Mouse (Mus musculus) forebrain, postnatal 0 days (tissue): ENCODE measurements around the gene Def6. TPM values are rescaled to one million over a fixed set of nuclear protein-coding genes. Genes with fewer than 3 reads are reported as not detected.

Experiments
- ATAC-seq: fragments of 200-750 bp; cut with Nextera tagmentation; 2 replicates; pipeline ENCODE4 v1.8.0; 2017; ENCODE audit warnings: mild to moderate bottlenecking, moderate library complexity
- DNase-seq: peaks from one replicate; pipeline ENCODE4 v3.0.0-alpha.2; 2015
- H3K27ac ChIP-seq: fragments of 300-500 bp; sonication (generic); 2 replicates; pipeline ENCODE4 v1.5.1; 2014; ENCODE audit warnings: low read depth, mild to moderate bottlenecking, antibody characterized with exemption, low read length, moderate library complexity, mixed read lengths
- H3K27me3 ChIP-seq: fragments of 300-500 bp; sonication (generic); 2 replicates; pipeline ENCODE4 v1.6.1; 2014; ENCODE audit warnings: mild to moderate bottlenecking, low read length, mixed read lengths; ENCODE audit not compliant: insufficient read depth
- H3K36me3 ChIP-seq: fragments of 300-500 bp; sonication (generic); 2 replicates; pipeline ENCODE4 v1.6.1; 2014; ENCODE audit warnings: mild to moderate bottlenecking, moderate library complexity; ENCODE audit not compliant: insufficient read depth
- H3K4me1 ChIP-seq: fragments of 300-500 bp; sonication (generic); 2 replicates; pipeline ENCODE4 v1.6.1; 2014; ENCODE audit warnings: antibody characterized with exemption; ENCODE audit not compliant: insufficient read depth
- H3K4me2 ChIP-seq: fragments of 300-500 bp; sonication (generic); 2 replicates; pipeline ENCODE4 v1.6.1; 2014; ENCODE audit warnings: low read depth, mild to moderate bottlenecking, moderate library complexity
- H3K4me3 ChIP-seq: fragments of 300-500 bp; sonication (generic); 2 replicates; pipeline ENCODE4 v1.5.1; 2014; ENCODE audit warnings: low read depth, low read length, mixed read lengths
- H3K9ac ChIP-seq: fragments of 300-500 bp; sonication (generic); 2 replicates; pipeline ENCODE4 v1.6.1; 2014; ENCODE audit warnings: mild to moderate bottlenecking
- H3K9me3 ChIP-seq: fragments of 300-500 bp; sonication (generic); 2 replicates; pipeline ENCODE4 v1.6.1; 2016; ENCODE audit warnings: low read length
- CTCF ChIP-seq: sonication (generic); IDR thresholded peaks from 2 replicates; pipeline ENCODE4 v1.5.1; 2016; ENCODE audit warnings: antibody characterized with exemption, control low read depth, low read depth
- WGBS: fragments of 180-500 bp; shearing (Covaris S2); extraction: QIAGEN DNeasy Blood & Tissue Kit; methylation state at CpG from one replicate; pipeline ENCODE4 v1.1.7; 2014; 5-methylcytosine and 5-hydroxymethylcytosine counted together
- polyA plus RNA-seq: library from polyadenylated mRNA; unstranded; fragments of >200 nt; fragmentation: Nextera tagmentation; extraction: Ambion mirVana; gene quantifications from 2 replicates; pipeline ENCODE4 v1.2.1, GENCODE M21; 2015
- total RNA-seq: library from RNA; depleted of rRNA; stranded (reverse); fragments of >200 nt; gene quantifications from 2 replicates; pipeline ENCODE4 v1.2.3, GENCODE M21; 2014

The Def6 gene
- total and polyA plus RNA-seq, 2 experiments from 2014 or later: 6.8 to 8.5 TPM

- H3K27me3 ChIP-seq: no peaks in the 10 kb centered on the region
- no peak for ATAC-seq
- H3K9ac ChIP-seq: no peak overlapping the region
- DNase-seq: no peak
- no peak overlapping the region for H3K27ac ChIP-seq
- H3K4me1 ChIP-seq: no peaks in the 10 kb centered on the region
- no peak overlapping the region for H3K4me2 ChIP-seq
- no peak for TF ChIP-seq CTCF
- no peaks in the 10 kb centered on the region for H3K9me3 ChIP-seq
- WGBS: 59% methylated on average over 12 of the region's 12 CpGs
- no peaks in the 10 kb centered on the region for H3K36me3 ChIP-seq
- H3K4me3 ChIP-seq: no peak overlapping the region
Measured at GRCm38 (mm10) chr17:28249062-28249461, 41.5 kb downstream of the Def6 start.

- H3K4me1 ChIP-seq: no peaks in the 10 kb centered on the region
- no peaks in the 10 kb centered on the region for H3K9me3 ChIP-seq
- ATAC-seq (no peak; the same call in 1 of the 2 replicates), DNase-seq (no peak)
- no peaks in the 10 kb centered on the region for H3K36me3 ChIP-seq
- no peaks in the 10 kb centered on the region for H3K27me3 ChIP-seq
- no peak overlapping the region for H3K4me2 ChIP-seq
- H3K9ac ChIP-seq: no peak overlapping the region
- 86% methylated on average over 12 of the region's 12 CpGs for WGBS
- no peak for TF ChIP-seq CTCF
- no peak overlapping the region for H3K27ac ChIP-seq
- no peak overlapping the region for H3K4me3 ChIP-seq
Measured at GRCm38 (mm10) chr17:28251579-28252280, 44.2 kb downstream of the Def6 start.

GRCm38 (mm10) chr17:28252281-28252648 lies 44.7 kb downstream of the Def6 start:
- H3K4me3 ChIP-seq: no peak overlapping the region
- H3K27me3 ChIP-seq: no peaks in the 10 kb centered on the region
- no peak for TF ChIP-seq CTCF
- H3K4me2 ChIP-seq: no peak overlapping the region
- WGBS: 66% methylated on average over 5 of the region's 5 CpGs
- H3K9me3 ChIP-seq: no peaks in the 10 kb centered on the region
- no peaks in the 10 kb centered on the region for H3K4me1 ChIP-seq
- ATAC-seq (no peak), DNase-seq (no peak)
- H3K9ac ChIP-seq: no peak overlapping the region
- no peaks in the 10 kb centered on the region for H3K36me3 ChIP-seq
- no peak overlapping the region for H3K27ac ChIP-seq

- Histone ChIP-seq H3K4me2 (no peak overlapping the region), H3K9ac (no peak overlapping the region), H3K9me3 (no peaks in the 10 kb centered on the region), H3K36me3 (no peaks in the 10 kb centered on the region), H3K27me3 (no peaks in the 10 kb centered on the region), H3K27ac (no peak overlapping the region), H3K4me1 (no peaks in the 10 kb centered on the region), H3K4me3 (no peak overlapping the region)
- TF ChIP-seq CTCF: no peak
- DNase-seq (no peak), ATAC-seq (no peak)
- WGBS: 90% methylated on average over 7 of the region's 7 CpGs
Measured at GRCm38 (mm10) chr17:28253216-28253615, 45.6 kb downstream of the Def6 start.

GRCm38 (mm10) chr17:28254804-28255203 lies 47.2 kb downstream of the Def6 start:
- WGBS: 28% methylated on average over 4 of the region's 4 CpGs
- Histone ChIP-seq H3K4me2 (no peak overlapping the region), H3K9ac (no peak overlapping the region), H3K9me3 (0 out of 2 replicates have a peak, but pooled peaks cover 6% of the 10 kb centered on the region), H3K4me3 (no peak overlapping the region), H3K4me1 (no peaks in the 10 kb centered on the region), H3K36me3 (no peaks in the 10 kb centered on the region), H3K27ac (no peak overlapping the region), H3K27me3 (no peaks in the 10 kb centered on the region)
- ATAC-seq (no peak), DNase-seq (no peak)
- TF ChIP-seq CTCF: no peak

- Histone ChIP-seq H3K27ac (no peak overlapping the region), H3K4me1 (no peaks in the 10 kb centered on the region), H3K36me3 (no peaks in the 10 kb centered on the region), H3K9ac (no peak overlapping the region), H3K4me2 (no peak overlapping the region), H3K4me3 (no peak overlapping the region), H3K9me3 (0 out of 2 replicates have a peak, but pooled peaks cover 6% of the 10 kb centered on the region), H3K27me3 (no peaks in the 10 kb centered on the region)
- ATAC-seq (no peak), DNase-seq (no peak)
- no peak for TF ChIP-seq CTCF
- WGBS: 54% methylated on average over 5 of the region's 5 CpGs
Measured at GRCm38 (mm10) chr17:28255651-28256050, 48.1 kb downstream of the Def6 start.

- no peak for DNase-seq
Measured at GRCm38 (mm10) chr17:28256651-28257328, 49.2 kb downstream of the Def6 start.

More at GRCm38 (mm10) chr17:28256651-28257328, 49.2 kb downstream of the Def6 start:
- Histone ChIP-seq H3K9ac (no peak overlapping the region), H3K4me3 (no peak overlapping the region), H3K27ac (no peak overlapping the region), H3K27me3 (no peaks in the 10 kb centered on the region), H3K36me3 (no peaks in the 10 kb centered on the region), H3K9me3 (0 out of 2 replicates have a peak, but pooled peaks cover 6% of the 10 kb centered on the region), H3K4me1 (no peaks in the 10 kb centered on the region), H3K4me2 (no peak overlapping the region)
- no peak for TF ChIP-seq CTCF
- ATAC-seq: no peak
- WGBS: 71% methylated on average over 13 of the region's 13 CpGs
